Mouse (Mus musculus): ENCODE results near the gene Atg2a. TPM values are rescaled to one million over a fixed set of nuclear protein-coding genes. Genes with fewer than 3 reads are reported as not detected.

The Atg2a gene
- polyA plus RNA-seq, 1 experiment from 2014 or later = 7.0 TPM

DNA sequence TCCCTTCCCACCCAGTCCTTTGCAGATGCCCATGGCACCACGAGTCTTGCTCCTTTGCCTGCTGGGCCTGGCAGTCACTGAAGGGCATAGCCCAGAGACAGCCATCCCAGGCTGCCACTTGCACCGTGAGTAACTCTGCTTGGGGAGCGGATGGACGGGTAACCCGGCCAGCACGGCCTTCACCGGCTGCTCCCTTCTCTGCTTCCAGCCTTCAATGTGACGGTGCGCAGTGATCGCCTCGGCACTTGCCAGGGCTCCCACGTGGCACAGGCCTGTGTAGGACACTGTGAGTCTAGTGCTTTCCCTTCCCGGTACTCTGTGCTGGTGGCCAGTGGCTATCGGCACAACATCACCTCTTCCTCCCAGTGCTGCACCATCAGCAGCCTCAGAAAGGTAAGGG is 14.7 kb upstream of the Atg2a start:
- Histone ChIP-seq H3K9me3 (replicated peaks; ENCODE audit: low read length) (no peaks in the 10 kb centered on the region), H3K4me3 (replicated peaks; ENCODE audit: low read depth, low read length) (no peak overlapping the region), H3K36me3 (ENCODE audit: insufficient read depth, low read length) (peaks cover 26% of the 10 kb centered on the region; the same call in 1 of the 2 replicates), H3K4me1 (replicated peaks; ENCODE audit: insufficient read depth, low read length) (no peaks in the 10 kb centered on the region), H3K27ac (no peak overlapping the region), H3K27me3 (ENCODE audit: insufficient read depth, low read length) (no peaks in the 10 kb centered on the region), H3K4me2 (ENCODE audit: low read length) (no peak overlapping the region), H3K9ac (ENCODE audit: low read depth, low read length) (no peak overlapping the region)
- 85% methylated on average over 14 of the region's 14 CpGs for WGBS
- DNase-seq (ENCODE audit: low spot score) (no peak), ATAC-seq (replicated peaks; ENCODE audit: low FRiP score, low read depth) (peak; percentile 29; the same call in 1 of the 2 replicates)
- TF ChIP-seq CTCF (IDR thresholded peaks at IDR 0.05; ENCODE audit: low read depth) = no peak

DNA sequence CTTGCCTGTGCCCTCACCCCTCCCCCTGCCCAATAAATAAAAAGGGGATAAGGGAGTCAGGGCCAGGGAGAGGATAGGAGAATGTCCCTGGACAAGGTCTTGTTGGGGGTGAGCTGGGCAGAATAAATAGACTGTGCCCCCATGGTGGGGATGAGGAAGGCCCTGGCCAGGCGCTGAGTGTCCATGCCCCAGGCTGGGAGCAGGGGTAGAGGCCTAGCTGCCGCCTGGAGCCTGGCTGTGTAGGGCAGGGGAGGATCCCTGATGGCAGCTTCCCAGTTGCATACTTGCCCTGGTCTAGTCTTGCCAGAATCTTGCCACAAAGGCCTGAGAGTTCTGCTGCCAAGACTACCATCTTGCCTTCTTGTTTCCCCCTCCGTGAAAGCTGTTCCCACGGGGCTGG is 13.6 kb upstream of the Atg2a start:
- no peaks in the 10 kb centered on the region for H3K9me3 ChIP-seq (replicated peaks; ENCODE audit: low read length)
- H3K9ac ChIP-seq (ENCODE audit: low read depth, low read length) = no peak overlapping the region
- WGBS = 83% methylated on average over 4 of the region's 4 CpGs
- H3K36me3 ChIP-seq (ENCODE audit: insufficient read depth, low read length) = peaks cover 30% of the 10 kb centered on the region; the same call in 1 of the 2 replicates
- H3K27me3 ChIP-seq (ENCODE audit: insufficient read depth, low read length) = no peaks in the 10 kb centered on the region
- ATAC-seq (replicated peaks; ENCODE audit: low FRiP score, low read depth) = no peak
- H3K27ac ChIP-seq = no peak overlapping the region
- no peak overlapping the region for H3K4me2 ChIP-seq (ENCODE audit: low read length)
- H3K4me3 ChIP-seq (replicated peaks; ENCODE audit: low read depth, low read length) = no peak overlapping the region
- no peak for TF ChIP-seq CTCF (IDR thresholded peaks at IDR 0.05; ENCODE audit: low read depth)
- no peaks in the 10 kb centered on the region for H3K4me1 ChIP-seq (replicated peaks; ENCODE audit: insufficient read depth, low read length)
- DNase-seq (ENCODE audit: low spot score) = no peak

DNA sequence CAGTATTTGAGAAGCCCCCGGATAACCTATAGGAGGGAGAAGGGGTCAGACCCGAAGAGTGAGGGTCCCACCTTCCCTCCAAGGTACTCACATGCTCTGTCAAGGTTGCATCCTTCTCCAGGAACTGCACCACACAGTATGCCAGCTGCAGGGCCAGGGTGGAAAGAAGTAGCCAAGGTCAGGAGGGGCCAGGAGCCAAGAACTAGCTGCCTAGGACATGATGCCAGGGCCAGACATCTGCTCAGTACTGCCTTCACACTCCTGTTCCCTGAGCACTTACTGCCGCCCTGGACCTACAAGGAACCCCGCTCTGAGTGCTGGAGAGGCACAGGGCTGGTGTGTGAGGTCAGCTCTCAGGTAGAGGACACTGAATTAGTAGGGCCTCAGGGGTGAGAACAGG is 11.1 kb upstream of the Atg2a start:
- Histone ChIP-seq H3K4me1 (replicated peaks; ENCODE audit: insufficient read depth, low read length) (peaks cover 12% of the 10 kb centered on the region), H3K9me3 (replicated peaks; ENCODE audit: low read length) (no peaks in the 10 kb centered on the region), H3K4me2 (ENCODE audit: low read length) (no peak overlapping the region), H3K36me3 (ENCODE audit: insufficient read depth, low read length) (peaks cover 30% of the 10 kb centered on the region; the same call in 1 of the 2 replicates), H3K27ac (no peak overlapping the region), H3K9ac (ENCODE audit: low read depth, low read length) (no peak overlapping the region), H3K27me3 (ENCODE audit: insufficient read depth, low read length) (no peaks in the 10 kb centered on the region), H3K4me3 (replicated peaks; ENCODE audit: low read depth, low read length) (no peak overlapping the region)
- DNase-seq (ENCODE audit: low spot score) (no peak), ATAC-seq (replicated peaks; ENCODE audit: low FRiP score, low read depth) (no peak)
- 96% methylated on average over 4 of the region's 4 CpGs for WGBS
- no peak for TF ChIP-seq CTCF (IDR thresholded peaks at IDR 0.05; ENCODE audit: low read depth)

DNA sequence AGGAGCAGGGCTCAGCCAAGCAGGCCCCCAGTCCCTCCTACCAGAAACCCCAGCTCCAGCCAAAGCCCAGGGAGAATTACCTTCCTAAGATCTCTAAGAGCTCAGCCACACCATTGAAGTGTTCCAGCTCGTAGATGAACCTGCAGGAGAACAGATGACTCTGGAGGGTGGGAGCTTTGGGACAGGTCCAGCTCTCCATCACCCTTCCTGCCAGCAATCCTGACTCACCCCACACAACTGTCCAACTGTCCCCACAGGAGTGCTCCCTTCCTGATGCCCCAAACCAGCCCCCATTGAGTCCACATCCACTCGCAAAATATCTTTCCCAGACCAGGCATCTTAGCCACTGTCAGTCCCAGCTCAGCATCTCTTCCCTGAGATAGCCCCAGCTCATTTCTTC is 10.4 kb upstream of the Atg2a start:
- peaks cover 12% of the 10 kb centered on the region for H3K4me1 ChIP-seq (replicated peaks; ENCODE audit: insufficient read depth, low read length)
- WGBS = 73% methylated on average over 2 of the region's 2 CpGs
- no peak overlapping the region for H3K4me2 ChIP-seq (ENCODE audit: low read length)
- H3K27me3 ChIP-seq (ENCODE audit: insufficient read depth, low read length) = no peaks in the 10 kb centered on the region
- H3K9me3 ChIP-seq (replicated peaks; ENCODE audit: low read length) = no peaks in the 10 kb centered on the region
- H3K36me3 ChIP-seq (ENCODE audit: insufficient read depth, low read length) = peaks cover 30% of the 10 kb centered on the region; the same call in 1 of the 2 replicates
- no peak overlapping the region for H3K9ac ChIP-seq (ENCODE audit: low read depth, low read length)
- ATAC-seq (replicated peaks; ENCODE audit: low FRiP score, low read depth) = no peak
- no peak for TF ChIP-seq CTCF (IDR thresholded peaks at IDR 0.05; ENCODE audit: low read depth)
- H3K4me3 ChIP-seq (replicated peaks; ENCODE audit: low read depth, low read length) = no peak overlapping the region
- no peak for DNase-seq (ENCODE audit: low spot score)
- no peak overlapping the region for H3K27ac ChIP-seq

DNA sequence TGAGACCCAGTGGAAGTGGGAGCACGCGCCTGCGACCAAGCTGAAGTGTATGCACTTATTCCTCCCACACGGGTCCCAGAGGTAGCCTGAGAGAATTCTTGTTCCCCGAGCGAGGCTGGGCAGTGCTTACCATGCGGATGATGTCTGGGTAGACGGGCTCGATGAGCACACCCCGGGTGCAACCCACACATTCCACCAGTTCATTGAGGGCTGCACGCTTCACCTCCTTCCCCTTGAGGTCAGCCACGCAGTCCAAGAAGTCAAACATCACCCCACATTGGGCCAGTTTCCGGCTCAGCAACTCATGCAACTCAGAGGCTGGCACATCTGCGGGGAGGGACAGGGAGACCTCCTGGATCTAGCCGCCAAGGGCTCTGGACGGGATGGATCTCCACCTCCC is 7.8 kb upstream of the Atg2a start:
- no peaks in the 10 kb centered on the region for H3K9me3 ChIP-seq (replicated peaks; ENCODE audit: low read length)
- ATAC-seq (replicated peaks; ENCODE audit: low FRiP score, low read depth) = no peak
- H3K4me3 ChIP-seq (replicated peaks; ENCODE audit: low read depth, low read length) = no peak overlapping the region
- TF ChIP-seq CTCF (IDR thresholded peaks at IDR 0.05; ENCODE audit: low read depth) = no peak
- peaks cover 15% of the 10 kb centered on the region for H3K4me1 ChIP-seq (replicated peaks; ENCODE audit: insufficient read depth, low read length)
- H3K9ac ChIP-seq (ENCODE audit: low read depth, low read length) = no peak overlapping the region
- H3K36me3 ChIP-seq (ENCODE audit: insufficient read depth, low read length) = peaks cover 23% of the 10 kb centered on the region; the same call in 1 of the 2 replicates
- no peaks in the 10 kb centered on the region for H3K27me3 ChIP-seq (ENCODE audit: insufficient read depth, low read length)
- WGBS = 40% methylated on average over 16 of the region's 16 CpGs
- H3K27ac ChIP-seq = peak overlapping the region; percentile 14; the same call in 1 of the 2 replicates
- peak; percentile 54 for DNase-seq (ENCODE audit: low spot score)
- H3K4me2 ChIP-seq (ENCODE audit: low read length) = no peak overlapping the region

DNA sequence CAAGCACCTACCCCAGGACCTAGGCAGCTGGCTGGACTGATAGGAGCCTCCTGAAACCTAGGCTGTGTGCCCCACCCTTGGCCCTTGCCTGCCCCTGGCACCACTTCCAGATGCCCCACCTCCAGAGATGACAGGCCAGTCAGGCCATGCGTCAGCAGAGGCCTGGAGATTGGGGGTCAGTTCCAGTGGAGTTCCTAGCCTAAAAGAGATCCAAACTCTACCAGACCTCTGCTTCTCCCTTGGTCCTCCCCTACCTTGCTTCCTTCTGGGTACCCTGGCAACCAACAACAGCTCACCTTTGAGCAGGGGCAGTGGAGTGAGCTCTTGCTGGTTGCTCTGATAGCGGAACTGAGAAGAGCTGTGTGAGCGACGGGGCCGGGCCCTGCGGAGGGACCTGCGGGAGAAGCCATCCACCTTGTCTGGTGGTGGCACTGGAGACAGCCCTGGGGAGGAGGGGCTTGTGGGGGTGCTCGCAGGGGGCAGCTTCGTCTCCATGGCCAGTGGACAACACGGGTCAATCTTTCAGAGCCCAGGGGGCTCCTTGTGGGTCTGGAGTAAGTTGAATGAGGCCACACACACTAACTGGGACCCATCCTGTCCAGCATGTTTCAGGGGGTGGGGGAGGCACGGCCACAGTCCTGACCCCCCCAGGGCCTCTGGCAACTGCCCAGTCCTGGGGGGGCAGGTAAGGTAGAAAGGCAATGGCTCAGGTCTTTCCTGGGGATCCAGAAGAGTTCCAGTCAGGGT is 7.0 kb upstream of the Atg2a start:
- DNase-seq (ENCODE audit: low spot score) (no peak), ATAC-seq (replicated peaks; ENCODE audit: low FRiP score, low read depth) (no peak)
- Histone ChIP-seq H3K27ac (no peak overlapping the region), H3K9ac (ENCODE audit: low read depth, low read length) (peak overlapping the region; percentile 85), H3K4me3 (replicated peaks; ENCODE audit: low read depth, low read length) (peak overlapping the region; percentile 76), H3K36me3 (ENCODE audit: insufficient read depth, low read length) (peaks cover 19% of the 10 kb centered on the region; the same call in 1 of the 2 replicates), H3K4me1 (replicated peaks; ENCODE audit: insufficient read depth, low read length) (peaks cover 15% of the 10 kb centered on the region), H3K4me2 (ENCODE audit: low read length) (peak overlapping the region; percentile 76), H3K9me3 (replicated peaks; ENCODE audit: low read length) (no peaks in the 10 kb centered on the region), H3K27me3 (ENCODE audit: insufficient read depth, low read length) (no peaks in the 10 kb centered on the region)
- 53% methylated on average over 11 of the region's 11 CpGs for WGBS
- TF ChIP-seq CTCF (IDR thresholded peaks at IDR 0.05; ENCODE audit: low read depth) = no peak

All from kidney, postnatal 0 days (tissue).